Mouse (Mus musculus) mesoderm, embryonic 11.5 days (tissue): ENCODE measurements around the gene Stag2.
A peak's percentile ranks its signal among the peaks of the same experiment; 100 is the strongest.

Experiments used
- DNase-seq: peaks from one replicate; pipeline ENCODE4 v3.0.0-alpha.2; 2012; ENCODE audit warnings: low read depth, low spot score

Stag2 gene

GRCm38 (mm10) chrX:42148788-42149556 lies at the start of gene Stag2:
Gene Stag2, plus strand, starts transcription at chrX:42149317.
- peak; percentile 90 for DNase-seq

- DNase-seq = no peak
Observed at GRCm38 (mm10) chrX:42107137-42107536, 42.0 kb upstream of the Stag2 start.

- no peak for DNase-seq
Observed at GRCm38 (mm10) chrX:42110585-42110984, 38.5 kb upstream of the Stag2 start.

- no peak for DNase-seq
Observed at GRCm38 (mm10) chrX:42119442-42120048, 29.6 kb upstream of the Stag2 start.

GRCm38 (mm10) chrX:42124963-42125697 lies 24.0 kb upstream of the Stag2 start:
- no peak for DNase-seq

- DNase-seq = peak; percentile 6
Observed at GRCm38 (mm10) chrX:42139882-42140281, 9.2 kb upstream of the Stag2 start.

GRCm38 (mm10) chrX:42142620-42143019 lies 6.5 kb upstream of the Stag2 start:
- no peak for DNase-seq

GRCm38 (mm10) chrX:42143991-42144390 lies 5.1 kb upstream of the Stag2 start:
- DNase-seq = no peak

GRCm38 (mm10) chrX:42148016-42148451 lies 1.1 kb upstream of the Stag2 start:
- no peak for DNase-seq

- DNase-seq = peak; percentile 60
Observed at GRCm38 (mm10) chrX:42149557-42150345, 634 bp downstream of the Stag2 start.

- peak; percentile 90 for DNase-seq
Observed at GRCm38 (mm10) chrX:42150346-42151023, 1.4 kb downstream of the Stag2 start.

GRCm38 (mm10) chrX:42151024-42151754 lies 2.1 kb downstream of the Stag2 start:
- peak; percentile 1 for DNase-seq

- peak; percentile 84 for DNase-seq
Observed at GRCm38 (mm10) chrX:42151903-42152369, 2.8 kb downstream of the Stag2 start.

- DNase-seq = peak; percentile 2
Observed at GRCm38 (mm10) chrX:42153056-42153455, 3.9 kb downstream of the Stag2 start.

- DNase-seq = no peak
Observed at GRCm38 (mm10) chrX:42165455-42165854, 16.3 kb downstream of the Stag2 start.

GRCm38 (mm10) chrX:42170811-42171210 lies 21.7 kb downstream of the Stag2 start:
- DNase-seq = no peak

GRCm38 (mm10) chrX:42187590-42187989 lies 38.5 kb downstream of the Stag2 start:
- DNase-seq = no peak

- DNase-seq = no peak
Observed at GRCm38 (mm10) chrX:42188825-42189426, 39.8 kb downstream of the Stag2 start.

GRCm38 (mm10) chrX:42194608-42195007 lies 45.5 kb downstream of the Stag2 start:
- DNase-seq = no peak

GRCm38 (mm10) chrX:42202482-42202881 lies 53.4 kb downstream of the Stag2 start:
- no peak for DNase-seq
